29 mouse cellular contexts compared by ENCODE assay signal in genomic region chr5:111127786-111128185, GRCm38 (mm10).
A peak's percentile ranks its signal among the peaks of the same experiment; 100 is the strongest.
DNase-seq lines count a peak whose midpoint lies in the region; ATAC-seq and TF ChIP-seq lines count a peak whose summit lies in the region.
"Had no signal": no experiment of that assay in that cellular context is flagged by ENCODE, and none has a peak within 500 bp of the region (broad histone marks: within the 10 kb centered on the region; RNA-seq: fewer than 3 reads in every experiment).

No protein-coding gene starts in this region.

- no peak overlapping the region for H3K4me2 ChIP-seq in forebrain, embryonic 15.5 days (replicated peaks)
- no peak overlapping the region for H3K4me2 ChIP-seq in forebrain, postnatal 0 days (ENCODE audit: low read depth)
- no peak overlapping the region for H3K4me2 ChIP-seq in kidney, embryonic 15.5 days
- no peak overlapping the region for H3K4me2 ChIP-seq in midbrain, embryonic 12.5 days (replicated peaks)
- H3K4me2 ChIP-seq in midbrain, postnatal 0 days (ENCODE audit: low read depth, low read length, poor library complexity, severe bottlenecking), result no peak overlapping the region
- no peak overlapping the region for H3K4me2 ChIP-seq in intestine, postnatal 0 days (replicated peaks; ENCODE audit: low read depth)
- H3K4me2 ChIP-seq: embryonic facial prominence, embryonic 15.5 days; heart, embryonic 15.5 days; hindbrain, embryonic 14.5 days; limb, embryonic 12.5 days; liver, embryonic 11.5 days; midbrain, embryonic 11.5 days had no signal

- no peak for DNase-seq in forebrain, postnatal 0 days
- DNase-seq in kidney, adult 2 months, result no peak
- no peak for DNase-seq in midbrain, postnatal 0 days (ENCODE audit: low spot score)
- DNase-seq in embryo, embryonic 11 days, result no peak
- DNase-seq: adrenal gland, adult 8-10 months; cerebellum, adult 2 months; cerebellum, postnatal 14 days; gastrocnemius, postnatal 14 days; heart, postnatal 36 days; kidney, adult 9 months; kidney, postnatal 36 days; lung, postnatal 10 days; spleen, adult 18-20 months; thymus, postnatal 14 days had no signal

- H3K4me1 ChIP-seq in forebrain, embryonic 15.5 days, result peaks cover 32% of the 10 kb centered on the region
- H3K4me1 ChIP-seq in forebrain, postnatal 0 days (ENCODE audit: insufficient read depth), result peaks cover 8% of the 10 kb centered on the region
- peaks cover 22% of the 10 kb centered on the region for H3K4me1 ChIP-seq in kidney, embryonic 15.5 days
- peaks cover 9% of the 10 kb centered on the region; the same call in 1 of the 2 replicates for H3K4me1 ChIP-seq in kidney, adult 2 months (ENCODE audit: control insufficient read depth, insufficient read depth, low read length)
- peaks cover 14% of the 10 kb centered on the region for H3K4me1 ChIP-seq in midbrain, embryonic 12.5 days
- peaks cover 13% of the 10 kb centered on the region; the same call in 1 of the 2 replicates for H3K4me1 ChIP-seq in midbrain, postnatal 0 days (ENCODE audit: insufficient read depth, low read length)
- peaks cover 13% of the 10 kb centered on the region; the same call in 1 of the 2 replicates for H3K4me1 ChIP-seq in intestine, postnatal 0 days (replicated peaks; ENCODE audit: control insufficient read depth, insufficient read depth, low read length)
- H3K4me1 ChIP-seq: embryonic facial prominence, embryonic 15.5 days had no signal

- no peaks in the 10 kb centered on the region for H3K9me3 ChIP-seq in forebrain, embryonic 15.5 days
- H3K9me3 ChIP-seq in forebrain, postnatal 0 days (ENCODE audit: low read length), result no peaks in the 10 kb centered on the region
- no peaks in the 10 kb centered on the region for H3K9me3 ChIP-seq in kidney, embryonic 15.5 days (replicated peaks)
- no peaks in the 10 kb centered on the region for H3K9me3 ChIP-seq in midbrain, embryonic 12.5 days
- H3K9me3 ChIP-seq in midbrain, postnatal 0 days (ENCODE audit: low read length), result no peaks in the 10 kb centered on the region
- H3K9me3 ChIP-seq in intestine, postnatal 0 days (ENCODE audit: control insufficient read depth), result no peaks in the 10 kb centered on the region
- H3K9me3 ChIP-seq: embryonic facial prominence, embryonic 10.5 days; embryonic facial prominence, embryonic 15.5 days; heart, embryonic 10.5 days; heart, embryonic 15.5 days; limb, embryonic 12.5 days had no signal

- WGBS in forebrain, embryonic 15.5 days, result 85% methylated on average over 5 of the region's 5 CpGs
- 87% methylated on average over 5 of the region's 5 CpGs for WGBS in forebrain, postnatal 0 days
- WGBS in kidney, embryonic 15.5 days, result 79% methylated on average over 5 of the region's 5 CpGs
- WGBS in kidney, adult 2 months, result 81% methylated on average over 5 of the region's 5 CpGs
- 83% methylated on average over 5 of the region's 5 CpGs for WGBS in midbrain, embryonic 12.5 days
- 81% methylated on average over 5 of the region's 5 CpGs for WGBS in midbrain, postnatal 0 days
- 61% methylated on average over 5 of the region's 5 CpGs for WGBS in intestine, postnatal 0 days

- no peaks in the 10 kb centered on the region for H3K36me3 ChIP-seq in forebrain, embryonic 15.5 days
- no peaks in the 10 kb centered on the region for H3K36me3 ChIP-seq in forebrain, postnatal 0 days (ENCODE audit: insufficient read depth)
- H3K36me3 ChIP-seq in kidney, embryonic 15.5 days, result peaks cover 11% of the 10 kb centered on the region
- H3K36me3 ChIP-seq in kidney, adult 2 months (ENCODE audit: control insufficient read depth, insufficient read depth, low read length), result no peaks in the 10 kb centered on the region
- no peaks in the 10 kb centered on the region for H3K36me3 ChIP-seq in midbrain, embryonic 12.5 days
- no peaks in the 10 kb centered on the region for H3K36me3 ChIP-seq in midbrain, postnatal 0 days (ENCODE audit: insufficient read depth, low read length)
- no peaks in the 10 kb centered on the region for H3K36me3 ChIP-seq in intestine, postnatal 0 days (ENCODE audit: control insufficient read depth, insufficient read depth)
- H3K36me3 ChIP-seq: embryonic facial prominence, embryonic 15.5 days; heart, embryonic 10.5 days; heart, embryonic 15.5 days had no signal

- no peaks in the 10 kb centered on the region for H3K27me3 ChIP-seq in forebrain, embryonic 15.5 days
- H3K27me3 ChIP-seq in forebrain, postnatal 0 days (ENCODE audit: insufficient read depth, low read length), result no peaks in the 10 kb centered on the region
- no peaks in the 10 kb centered on the region for H3K27me3 ChIP-seq in kidney, embryonic 15.5 days
- H3K27me3 ChIP-seq in kidney, adult 2 months (replicated peaks; ENCODE audit: control insufficient read depth, insufficient read depth, low read length), result no peaks in the 10 kb centered on the region
- no peaks in the 10 kb centered on the region for H3K27me3 ChIP-seq in midbrain, embryonic 12.5 days
- no peaks in the 10 kb centered on the region for H3K27me3 ChIP-seq in midbrain, postnatal 0 days (ENCODE audit: insufficient read depth, low read length)
- no peaks in the 10 kb centered on the region for H3K27me3 ChIP-seq in intestine, postnatal 0 days (replicated peaks; ENCODE audit: control insufficient read depth, insufficient read depth, low read length)
- H3K27me3 ChIP-seq: embryonic facial prominence, embryonic 15.5 days; heart, embryonic 15.5 days; limb, embryonic 12.5 days had no signal

- peak overlapping the region; percentile 55; the same call in 1 of the 2 replicates for H3K27ac ChIP-seq in forebrain, embryonic 15.5 days (replicated peaks)
- H3K27ac ChIP-seq in forebrain, postnatal 0 days (ENCODE audit: low read depth, low read length), result no peak overlapping the region
- peak overlapping the region; percentile 19; the same call in 1 of the 2 replicates for H3K27ac ChIP-seq in kidney, embryonic 15.5 days
- no peak overlapping the region for H3K27ac ChIP-seq in kidney, adult 2 months (ENCODE audit: insufficient read depth, low read depth, low read length)
- peak overlapping the region; percentile 8; the same call in 1 of the 2 replicates for H3K27ac ChIP-seq in midbrain, embryonic 12.5 days (replicated peaks)
- H3K27ac ChIP-seq in midbrain, postnatal 0 days (ENCODE audit: low read depth, low read length), result no peak overlapping the region
- H3K27ac ChIP-seq in intestine, postnatal 0 days (ENCODE audit: low read depth, low read length), result peak overlapping the region; percentile 60; the same call in 1 of the 2 replicates
- H3K27ac ChIP-seq: embryonic facial prominence, embryonic 15.5 days; heart, embryonic 10.5 days; left cerebral cortex, adult 2 months; limb, embryonic 12.5 days; macrophage had no signal

- no peak overlapping the region for H3K4me3 ChIP-seq in forebrain, embryonic 15.5 days
- H3K4me3 ChIP-seq in forebrain, postnatal 0 days (ENCODE audit: low read depth, low read length), result no peak overlapping the region
- H3K4me3 ChIP-seq in kidney, embryonic 15.5 days (replicated peaks), result no peak overlapping the region
- H3K4me3 ChIP-seq in kidney, adult 2 months (ENCODE audit: insufficient read depth, low read depth, low read length), result no peak overlapping the region
- H3K4me3 ChIP-seq in midbrain, embryonic 12.5 days, result no peak overlapping the region
- no peak overlapping the region for H3K4me3 ChIP-seq in midbrain, postnatal 0 days (ENCODE audit: low read depth, low read length)
- no peak overlapping the region for H3K4me3 ChIP-seq in intestine, postnatal 0 days (ENCODE audit: low read depth, low read length)
- H3K4me3 ChIP-seq: embryonic facial prominence, embryonic 10.5 days; embryonic facial prominence, embryonic 15.5 days; heart, embryonic 10.5 days; heart, embryonic 15.5 days; layer of hippocampus, adult 2 months; left cerebral cortex, adult 2 months; limb, embryonic 12.5 days had no signal

- TF ChIP-seq POLR2A in kidney, adult 2 months (IDR thresholded peaks at IDR 0.05; ENCODE audit: low read depth, low read length), result no peak

- ATAC-seq in forebrain, embryonic 15.5 days (replicated peaks), result no peak
- ATAC-seq in forebrain, postnatal 0 days, result no peak
- ATAC-seq in kidney, embryonic 15.5 days (replicated peaks; ENCODE audit: low FRiP score), result no peak
- ATAC-seq in midbrain, embryonic 12.5 days (ENCODE audit: low FRiP score, low read depth), result no peak
- no peak for ATAC-seq in midbrain, postnatal 0 days (ENCODE audit: low FRiP score)
- ATAC-seq in intestine, postnatal 0 days, result peak; percentile 10; the same call in 1 of the 2 replicates

- TF ChIP-seq CTCF in forebrain, postnatal 0 days (IDR thresholded peaks at IDR 0.05; ENCODE audit: low read depth), result no peak
- no peak for TF ChIP-seq CTCF in kidney, adult 2 months (conservative IDR thresholded peaks at IDR 0.05; ENCODE audit: insufficient read depth, insufficient read length, low read depth, low read length)
- TF ChIP-seq CTCF in midbrain, postnatal 0 days (IDR thresholded peaks at IDR 0.05), result no peak
- no peak for TF ChIP-seq CTCF in intestine, postnatal 0 days (IDR thresholded peaks at IDR 0.05; ENCODE audit: low read depth)

- no peak overlapping the region for H3K9ac ChIP-seq in forebrain, embryonic 15.5 days (replicated peaks)
- no peak overlapping the region for H3K9ac ChIP-seq in forebrain, postnatal 0 days
- H3K9ac ChIP-seq in kidney, embryonic 15.5 days, result no peak overlapping the region
- H3K9ac ChIP-seq in midbrain, embryonic 12.5 days (replicated peaks), result no peak overlapping the region
- no peak overlapping the region for H3K9ac ChIP-seq in midbrain, postnatal 0 days (replicated peaks; ENCODE audit: low read length, poor library complexity, severe bottlenecking)
- H3K9ac ChIP-seq in intestine, postnatal 0 days (ENCODE audit: low read depth, low read length), result no peak overlapping the region
- H3K9ac ChIP-seq: embryonic facial prominence, embryonic 15.5 days; heart, embryonic 15.5 days; hindbrain, embryonic 14.5 days; limb, embryonic 12.5 days had no signal

Comparison
In these comparisons a context has a peak if more than half of its experiments do, and no peak if none do; other contexts are left out.
1. H3K27ac ChIP-seq: peak in forebrain, embryonic 15.5 days (single experiment), kidney, embryonic 15.5 days (single experiment), midbrain, embryonic 12.5 days (single experiment) and intestine, postnatal 0 days (single experiment); none in forebrain, postnatal 0 days (single experiment), kidney, adult 2 months (single experiment) and midbrain, postnatal 0 days (single experiment).